Mouse (Mus musculus): Measurements from ENCODE around the gene Itgb4. TPM values are rescaled to one million over a fixed set of nuclear protein-coding genes. Genes with fewer than 3 reads are reported as not detected.

Itgb4 gene
- total and polyA plus RNA-seq, 3 experiments: 0.69 to 0.85 TPM; not detected in 1

- H3K36me3 ChIP-seq (ENCODE audit: control insufficient read depth in 1 of 2, insufficient read depth in 2 of 2, low read length in 2 of 2): peaks cover 26 to 35% of the 10 kb centered on the region in 2 experiments
- H3K9ac ChIP-seq (ENCODE audit: control insufficient read depth, low read depth, low read length, poor library complexity, severe bottlenecking): peak overlapping the region; percentile 22
- peak; percentile 94 for DNase-seq (ENCODE audit: low read depth, low spot score)
- H3K79me2 ChIP-seq (ENCODE audit: control insufficient read depth, insufficient read depth, low read length, poor library complexity): no peaks in the 10 kb centered on the region
- peak overlapping the region; percentile 82 for H3K27ac ChIP-seq (ENCODE audit: control insufficient read depth, low read depth, low read length)
- no peaks in the 10 kb centered on the region for H3K27me3 ChIP-seq (ENCODE audit: control insufficient read depth in 1 of 2, insufficient read depth in 2 of 2, low read length in 2 of 2)
- H3K4me3 ChIP-seq (ENCODE audit: control insufficient read depth in 1 of 2, insufficient read depth in 1 of 2, low read depth in 2 of 2, low read length in 2 of 2): no peak overlapping the region
- no peaks in the 10 kb centered on the region for H3K9me3 ChIP-seq (replicated peaks; ENCODE audit: insufficient read depth, low read length)
- H3K4me1 ChIP-seq (ENCODE audit: control insufficient read depth in 1 of 2, insufficient read depth in 2 of 2, low read length in 2 of 2): peaks cover 21 to 48% of the 10 kb centered on the region in 2 experiments
- TF ChIP-seq GATA1 (IDR thresholded peaks at IDR 0.05; ENCODE audit: low read depth, low read length) (peak; percentile 99), MAX (IDR thresholded peaks at IDR 0.05; ENCODE audit: low read length) (peak; percentile 45; the same call in 1 of the 2 replicates), RCOR1 (IDR thresholded peaks at IDR 0.05; ENCODE audit: low read depth, low read length) (peak; percentile 78), HCFC1 (IDR thresholded peaks at IDR 0.05; ENCODE audit: low read depth, low read length) (peak; percentile 67), POLR2A (IDR thresholded peaks at IDR 0.05; ENCODE audit: control insufficient read depth in 1 of 2, insufficient read depth in 1 of 2, low read depth in 1 of 2, low read length in 2 of 2, poor library complexity in 1 of 2) (no peak), MAZ (IDR thresholded peaks at IDR 0.05; ENCODE audit: low read depth, low read length) (peak; percentile 61), TAL1 (IDR thresholded peaks at IDR 0.05; ENCODE audit: low read length) (peak; percentile 57; the same call in 1 of the 2 replicates), ZKSCAN1 (IDR thresholded peaks at IDR 0.05; ENCODE audit: low read depth, low read length) (no peak), CHD2 (IDR thresholded peaks at IDR 0.05; ENCODE audit: low read length) (no peak; the same call in 1 of the 2 replicates), CHD1 (IDR thresholded peaks at IDR 0.05; ENCODE audit: low read depth, low read length) (no peak), RAD21 (IDR thresholded peaks at IDR 0.05; ENCODE audit: low read depth, low read length) (no peak), TBP (IDR thresholded peaks at IDR 0.05; ENCODE audit: low read depth, low read length) (peak; percentile 65), ELF1 (IDR thresholded peaks at IDR 0.05; ENCODE audit: low read depth, low read length) (peak; percentile 51; the same call in 1 of the 2 replicates), ZC3H11A (IDR thresholded peaks at IDR 0.05; ENCODE audit: low read depth, low read length) (no peak), SMC3 (IDR thresholded peaks at IDR 0.05; ENCODE audit: low read depth, low read length) (peak; percentile 27; the same call in 1 of the 2 replicates), EP300 (IDR thresholded peaks at IDR 0.05; ENCODE audit: low read depth in 1 of 2, low read length in 2 of 2) (peak; percentile 87 to 94), ETS1 (IDR thresholded peaks at IDR 0.05; ENCODE audit: low read depth, low read length) (peak; percentile 91), KAT2A (conservative IDR thresholded peaks at IDR 0.05; ENCODE audit: low read depth, low read length) (no peak), MAFK (IDR thresholded peaks at IDR 0.05; ENCODE audit: borderline replicate concordance, low read depth, low read length) (0 out of 2 replicates have a peak, but pooled peaks have one; percentile 23), JUND (IDR thresholded peaks at IDR 0.05; ENCODE audit: low read depth, low read length) (no peak), GABPA (IDR thresholded peaks at IDR 0.05; ENCODE audit: low read depth, low read length) (no peak; the same call in 1 of the 2 replicates), UBTF (IDR thresholded peaks at IDR 0.05; ENCODE audit: borderline replicate concordance, insufficient read depth, low read depth, low read length) (no peak), NRF1 (IDR thresholded peaks at IDR 0.05; ENCODE audit: insufficient read depth, low read depth, low read length, poor library complexity, severe bottlenecking) (no peak), USF1 (IDR thresholded peaks at IDR 0.05; ENCODE audit: low read depth, low read length) (peak; percentile 49; the same call in 1 of the 2 replicates), CTCF (IDR thresholded peaks at IDR 0.05 in 2 of 3, conservative IDR thresholded peaks at IDR 0.05 in 1 of 3; ENCODE audit: control insufficient read depth in 1 of 3, insufficient read depth in 1 of 3, low read depth in 2 of 3, low read length in 3 of 3, poor library complexity in 1 of 3, severe bottlenecking in 1 of 3) (no peak), BHLHE40 (IDR thresholded peaks at IDR 0.05; ENCODE audit: borderline replicate concordance, low read depth, low read length) (no peak; the same call in 1 of the 2 replicates), E2F4 (IDR thresholded peaks at IDR 0.05; ENCODE audit: borderline replicate concordance, low read depth, low read length) (no peak), ZMIZ1 (IDR thresholded peaks at IDR 0.05; ENCODE audit: low read depth, low read length) (peak; percentile 49; the same call in 1 of the 2 replicates), MYB (IDR thresholded peaks at IDR 0.05; ENCODE audit: low read depth, low read length) (no peak), NELFE (IDR thresholded peaks at IDR 0.05; ENCODE audit: low read depth, low read length) (peak; percentile 15; the same call in 1 of the 2 replicates), MXI1 (IDR thresholded peaks at IDR 0.05; ENCODE audit: low read depth, low read length) (peak; percentile 85), TCF12 (IDR thresholded peaks at IDR 0.05; ENCODE audit: low read depth, low read length) (peak; percentile 82), SIN3A (IDR thresholded peaks at IDR 0.05; ENCODE audit: low read length) (peak; percentile 85), MYC (IDR thresholded peaks at IDR 0.05; ENCODE audit: low read depth, low read length) (peak; percentile 80; the same call in 1 of the 2 replicates), POLR2AphosphoS5 (IDR thresholded peaks at IDR 0.05; ENCODE audit: borderline replicate concordance, low read depth, low read length) (no peak), USF2 (IDR thresholded peaks at IDR 0.05; ENCODE audit: borderline replicate concordance in 1 of 2, insufficient read depth in 1 of 2, low read depth in 1 of 2, low read length in 2 of 2) (no peak)
Observed at GRCm38 (mm10) chr11:116057237-116057881, 82.8 kb downstream of the Itgb4 start.

Data from MEL (cell line).